Mouse (Mus musculus): ENCODE results near the gene Zfp459. TPM values are rescaled to one million over a fixed set of nuclear protein-coding genes. Genes with fewer than 3 reads are reported as not detected.

The Zfp459 gene
- total RNA-seq (2023), result 1 to 10 TPM in 1 of 2 experiments, under 1 TPM in 1; 0.22 to 1.1 TPM

GRCm38 (mm10) chr13:67421207-67421857 lies at the start of gene Zfp459:
Gene Zfp459 (minus strand): TSS chr13:67421418.

GRCm38 (mm10) chr13:67451172-67452020 lies 30.2 kb upstream of the Zfp459 start, which contains the start of gene Zfp874a:
Gene Zfp874a (minus strand): TSS chr13:67451624.

GRCm38 (mm10) chr13:67399183-67399903 lies 21.9 kb downstream of the Zfp459 start, which contains the start of gene Zfp429:
Gene Zfp429 (minus strand): TSS chr13:67399819.

GRCm38 (mm10) chr13:67375050-67375911 lies 45.9 kb downstream of the Zfp459 start, which contains the start of the genes Gm28041 and Zfp456:
Gene Gm28041 (minus strand): TSS chr13:67375733.
Gene Zfp456 (minus strand): TSS chr13:67375810.

GRCm38 (mm10) chr13:67360131-67360744 lies 61.0 kb downstream of the Zfp459 start, which contains the start of the genes Gm28044 and Zfp953:
Gene Gm28044 (minus strand): TSS chr13:67360536.
Gene Zfp953 (minus strand): TSS chr13:67360605.

Other genes with a start within 250 kb of the Zfp459 start
- gene Rsl1, start 248.2 kb downstream of the Zfp459 start, total RNA-seq (2023), result 1 to 10 TPM; 1.7 TPM
- gene Zfp455, start 226.9 kb downstream of the Zfp459 start, total RNA-seq (2023), result under 1 TPM; 0.64 to 0.93 TPM
- 1 to 10 TPM; 1.4 to 1.5 TPM for gene Zfp458, start 143.0 kb downstream of the Zfp459 start, total RNA-seq (2023)
- under 1 TPM; 0.60 TPM for gene Zfp457, start 114.9 kb downstream of the Zfp459 start, total RNA-seq (2023)
- gene Zfp595, start 88.8 kb downstream of the Zfp459 start, total RNA-seq (2023), result 1 to 10 TPM; 6.3 to 6.6 TPM
- under 1 TPM in 1 of 2 experiments, not detected in 1; 0.88 TPM for gene Gm28044, start 60.9 kb downstream of the Zfp459 start, total RNA-seq (2023)
- gene Zfp953, start 60.8 kb downstream of the Zfp459 start, total RNA-seq (2023), result 1 to 10 TPM; 5.9 to 6.6 TPM
- 1 to 10 TPM in 1 of 2 experiments, not detected in 1; 3.5 TPM for gene Gm28041, start 45.7 kb downstream of the Zfp459 start, total RNA-seq (2023)
- 1 to 10 TPM in 1 of 2 experiments, under 1 TPM in 1; 0.84 to 1.8 TPM for gene Zfp456, start 45.6 kb downstream of the Zfp459 start, total RNA-seq (2023)
- gene Zfp429, start 21.6 kb downstream of the Zfp459 start, total RNA-seq (2023), result 1 to 10 TPM; 2.4 to 5.7 TPM
- gene Zfp874a, start 30.2 kb upstream of the Zfp459 start, total RNA-seq (2023), result 1 to 10 TPM; 3.2 to 4.1 TPM
- 1 to 10 TPM; 5.7 to 6.2 TPM for gene Zfp874b, start 62.8 kb upstream of the Zfp459 start, total RNA-seq (2023)
- 1 to 10 TPM; 4.1 to 5.2 TPM for gene Zfp58, start 79.1 kb upstream of the Zfp459 start, total RNA-seq (2023)
- not detected for gene Gm26965, start 104.7 kb upstream of the Zfp459 start, total RNA-seq (2023)
- 10 to 100 TPM; 12.9 to 15.0 TPM for gene Zfp87, start 104.8 kb upstream of the Zfp459 start, total RNA-seq (2023)
- gene Zfp748, start 132.4 kb upstream of the Zfp459 start, total RNA-seq (2023), result 1 to 10 TPM; 4.2 to 5.4 TPM
- 10 to 100 TPM in 1 of 2 experiments, 1 to 10 TPM in 1; 8.9 to 10.7 TPM for gene Zfp729b, start 188.3 kb upstream of the Zfp459 start, total RNA-seq (2023)
- 1 to 10 TPM in 1 of 2 experiments, under 1 TPM in 1; 0.78 to 1.7 TPM for gene Gm49345, start 216.4 kb upstream of the Zfp459 start, total RNA-seq (2023)
- gene Zfp729a, start 216.4 kb upstream of the Zfp459 start, total RNA-seq (2023), result 10 to 100 TPM in 1 of 2 experiments, 1 to 10 TPM in 1; 10.0 TPM